Mouse (Mus musculus): Measurements from ENCODE around the gene Crocc2.

Crocc2 gene

DNA sequence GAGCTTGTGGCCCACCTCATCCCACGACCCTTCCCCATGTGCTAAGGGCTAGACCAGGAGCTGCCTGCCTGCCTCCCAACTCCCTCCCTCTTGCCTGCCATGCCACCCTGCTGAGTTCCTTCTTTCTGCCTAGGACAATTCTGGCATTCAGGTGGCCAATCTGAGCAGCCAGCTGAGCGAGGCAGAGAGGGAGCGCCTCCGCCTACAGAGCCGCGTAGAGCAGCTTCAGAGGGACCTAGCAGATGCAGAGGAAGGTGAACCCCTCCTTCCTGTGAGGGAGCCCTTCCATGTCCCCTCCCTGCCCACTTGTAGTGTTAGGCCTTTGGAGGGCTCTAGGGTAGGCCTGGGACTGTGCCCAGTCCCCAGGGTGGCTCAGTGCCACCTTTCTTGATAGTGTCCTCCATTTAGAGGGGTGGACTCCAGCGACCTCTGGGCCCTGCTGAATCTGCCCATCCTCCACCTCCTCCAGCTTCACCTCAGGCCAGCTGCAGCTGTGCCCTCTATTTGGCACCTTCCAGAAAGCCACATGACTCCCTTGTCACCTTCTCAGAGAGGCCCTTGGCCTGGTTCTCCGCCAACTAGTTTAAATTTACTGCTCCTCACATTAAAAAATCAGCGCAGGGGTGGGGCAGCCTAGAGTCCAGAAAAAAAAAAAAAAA is 48.4 kb downstream of the Crocc2 start:
- DNase-seq (ENCODE audit: low spot score): no peak

DNA sequence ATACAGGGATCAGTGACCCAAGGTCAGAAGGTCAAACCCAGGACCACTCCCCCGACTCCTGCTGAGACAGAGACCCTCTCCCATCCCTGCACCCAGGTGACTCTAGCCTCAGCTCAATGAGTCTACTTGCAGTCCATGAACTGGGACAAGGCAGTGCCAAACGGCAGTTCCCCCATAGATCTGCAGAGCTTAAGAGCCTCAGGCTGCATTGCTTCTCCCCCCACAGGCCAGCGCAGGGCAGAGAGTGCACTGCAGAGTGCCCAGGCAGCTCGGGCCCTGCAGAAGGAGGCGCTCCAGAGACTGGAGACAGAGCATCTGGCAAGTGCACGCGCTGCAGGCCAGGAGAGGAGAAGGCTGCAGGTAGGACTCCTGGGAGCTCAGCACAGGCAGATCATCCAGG is 49.0 kb downstream of the Crocc2 start:
- DNase-seq (ENCODE audit: low spot score): no peak

DNA sequence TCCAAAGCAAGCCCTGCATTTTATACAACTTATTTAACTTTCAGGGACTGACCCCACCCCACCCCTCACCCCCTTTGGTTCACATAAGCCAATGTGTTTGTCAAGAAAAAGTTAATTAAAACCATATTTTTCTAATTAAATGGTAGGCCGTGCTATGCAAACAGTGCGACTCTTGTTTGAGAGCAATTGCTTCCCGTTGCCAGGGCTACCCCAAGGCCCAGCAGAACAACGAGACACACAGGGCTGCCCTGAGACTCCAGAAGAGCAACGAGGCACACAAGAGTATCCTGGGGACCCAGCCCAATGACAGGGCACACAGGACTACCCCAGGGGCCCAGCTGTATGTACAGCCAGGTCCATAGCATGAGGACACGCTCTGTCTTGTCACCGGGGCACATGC is 52.3 kb downstream of the Crocc2 start:
- DNase-seq (ENCODE audit: low spot score): no peak

DNA sequence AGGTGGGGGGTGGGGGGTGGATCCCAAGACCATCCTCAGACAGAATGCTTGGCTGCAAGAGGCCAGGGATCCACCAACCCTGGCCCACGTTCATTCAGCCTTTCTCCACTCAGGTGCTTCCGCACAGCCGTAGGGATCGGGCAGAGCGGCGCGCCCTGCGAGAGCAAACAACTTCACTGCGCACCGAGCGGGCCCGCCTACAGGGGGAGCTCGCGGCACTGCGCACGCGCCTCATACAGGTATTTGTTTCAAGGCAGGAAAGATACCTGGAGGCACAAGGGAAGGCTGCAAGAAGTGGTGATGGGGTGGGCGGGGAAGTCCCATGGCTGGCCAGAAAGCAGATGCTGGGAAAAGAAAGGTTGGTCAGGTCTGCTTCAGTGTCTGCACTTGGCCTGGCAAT is 55.4 kb downstream of the Crocc2 start:
- DNase-seq (ENCODE audit: low spot score): no peak

DNA sequence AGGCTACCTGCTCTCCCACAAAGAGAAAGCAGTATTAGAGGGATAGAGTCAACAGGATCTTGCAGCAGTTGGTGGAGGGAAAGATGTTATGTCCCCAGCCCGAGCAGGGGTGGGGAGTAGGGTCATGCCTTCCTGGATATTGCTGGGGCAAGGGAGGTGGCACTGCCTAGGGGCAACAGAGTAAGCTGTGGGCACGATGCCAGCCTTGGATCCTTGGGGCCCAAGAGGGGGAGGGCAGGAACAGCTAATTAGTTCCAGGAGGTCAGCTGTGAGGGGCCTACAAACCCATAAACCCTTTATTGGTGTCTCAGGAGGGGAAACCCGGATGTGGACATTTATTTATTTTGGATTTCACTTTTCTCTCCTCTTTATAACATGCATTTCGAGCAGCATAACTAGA is 56.7 kb downstream of the Crocc2 start:
- DNase-seq (ENCODE audit: low spot score): no peak

DNA sequence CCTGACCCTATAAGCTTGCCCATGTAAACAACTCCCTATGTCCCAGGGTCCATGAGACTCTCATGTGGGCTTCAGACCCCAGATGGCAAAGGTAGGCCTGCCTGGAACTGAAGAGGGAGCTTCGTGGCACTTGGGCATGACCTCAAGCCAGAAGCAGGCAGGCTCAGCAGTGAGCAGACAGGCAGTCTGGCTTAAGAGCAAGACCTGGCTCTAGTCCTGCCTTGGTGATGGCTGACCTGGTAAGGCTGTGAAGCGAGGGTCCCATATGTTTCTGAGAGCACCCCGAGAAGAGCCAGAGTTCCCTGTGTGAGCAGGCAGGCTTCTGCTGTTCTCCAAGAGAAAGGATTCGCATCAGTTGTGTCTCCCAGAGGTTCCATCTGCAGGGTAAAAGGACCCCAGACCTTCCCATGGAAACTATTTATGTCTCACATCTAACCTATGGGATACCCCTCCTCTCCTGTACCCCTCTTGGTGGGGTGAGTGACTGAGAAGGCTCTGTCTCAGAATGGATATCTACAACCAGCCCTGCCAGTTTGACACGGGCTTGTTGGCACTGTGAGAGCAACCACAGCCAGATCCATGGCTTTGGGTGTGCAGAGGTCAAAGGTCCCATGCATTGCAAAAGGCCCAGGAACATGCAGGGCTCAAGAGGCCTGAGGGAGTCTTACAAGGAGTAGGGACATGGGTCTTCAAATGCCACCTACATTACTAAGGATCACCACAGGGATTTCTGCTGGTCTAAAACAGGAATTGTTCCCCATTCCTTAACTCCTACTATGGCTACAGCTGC is 57.4 kb downstream of the Crocc2 start:
- no peak for DNase-seq (ENCODE audit: low spot score)

DNA sequence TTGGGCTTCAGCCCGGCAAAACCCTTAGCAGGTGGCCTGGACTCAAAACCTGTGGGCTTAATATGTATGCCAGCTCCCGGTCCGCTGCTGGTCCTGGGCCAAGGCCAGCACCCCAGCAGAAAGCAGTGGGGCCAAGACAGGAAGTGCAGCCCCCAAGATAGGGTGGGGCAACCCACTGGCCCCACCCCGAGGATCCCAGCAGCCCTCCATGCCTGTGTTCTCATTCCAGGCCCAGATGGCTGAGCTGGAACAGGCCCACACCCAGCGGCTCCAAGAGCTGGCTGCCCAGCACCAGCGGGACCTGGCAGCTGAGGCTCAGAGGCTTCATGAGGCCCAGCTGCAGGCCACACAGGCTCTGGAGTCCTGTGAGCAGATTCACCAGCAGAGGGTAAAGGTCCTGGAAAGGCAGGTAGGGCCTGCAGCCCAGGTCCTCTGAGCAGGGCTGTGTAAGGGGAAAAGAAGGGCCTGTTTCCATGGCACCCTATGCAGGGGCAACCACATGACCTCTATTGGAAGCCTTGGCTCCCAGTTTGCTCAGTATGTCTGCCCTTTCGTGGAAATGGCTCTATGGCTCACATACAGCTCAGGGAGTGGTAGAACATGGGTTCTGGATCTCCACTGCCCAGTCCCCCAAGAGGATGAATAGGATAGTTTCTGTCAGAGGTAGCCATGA is 58.9 kb downstream of the Crocc2 start:
- DNase-seq (ENCODE audit: low spot score): no peak

DNA sequence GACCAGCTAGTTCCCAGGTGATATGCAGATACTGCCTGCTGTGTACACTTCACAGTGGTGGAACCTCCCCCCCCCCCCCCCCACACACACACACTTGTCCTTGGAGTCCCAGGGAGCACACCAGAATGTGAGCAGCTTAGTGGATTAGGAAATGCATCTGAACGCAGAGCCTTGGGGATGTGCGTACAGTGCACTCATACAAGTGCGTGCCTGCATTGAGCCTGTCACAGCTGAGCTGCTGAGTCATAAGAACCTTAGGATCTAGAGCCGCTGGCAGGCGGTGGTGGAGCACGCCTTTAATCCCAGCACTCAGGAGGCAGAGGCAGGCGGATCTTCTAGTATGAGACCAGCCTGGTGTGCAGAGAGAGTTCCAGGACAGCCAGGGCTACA is 59.4 kb downstream of the Crocc2 start:
- no peak for DNase-seq (ENCODE audit: low spot score)

DNA sequence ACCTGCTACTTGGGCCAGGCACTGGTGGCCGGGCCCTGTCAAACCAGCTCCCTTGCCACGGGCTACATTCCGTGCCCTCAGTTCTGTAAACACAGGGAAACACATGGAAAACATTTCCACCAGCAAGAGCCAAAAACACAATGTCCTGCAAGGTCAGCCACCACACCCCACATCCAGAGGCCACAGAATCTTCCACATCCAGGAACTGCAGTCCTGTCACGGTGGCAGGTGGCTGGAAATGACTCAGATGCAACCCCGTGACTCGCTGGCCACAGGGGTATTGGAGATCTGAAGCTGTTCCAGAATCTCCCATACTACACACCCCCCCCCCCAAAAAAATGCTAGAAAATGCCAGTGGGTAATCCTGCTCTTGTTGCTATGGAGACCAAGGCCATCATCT is 60.7 kb downstream of the Crocc2 start:
- DNase-seq (ENCODE audit: low spot score): no peak

DNA sequence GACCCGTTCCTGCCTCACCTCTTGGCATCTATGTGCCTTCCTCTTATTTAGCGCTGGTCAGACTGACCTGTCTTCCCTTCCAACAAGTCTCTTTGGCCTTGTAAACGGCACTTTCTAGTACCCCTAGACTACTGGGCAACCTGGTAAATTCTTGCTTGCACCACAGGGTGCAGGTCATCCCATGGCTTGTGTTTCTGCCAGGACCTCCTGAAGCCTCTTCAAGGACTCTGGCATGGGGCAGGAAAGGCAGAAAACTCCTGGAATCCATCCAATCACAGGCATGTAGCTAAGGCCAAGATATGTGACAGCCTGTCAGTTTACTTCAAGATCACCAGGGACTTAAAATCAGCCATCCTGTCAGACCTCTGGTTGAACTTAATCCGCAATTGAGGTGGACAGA is 61.1 kb downstream of the Crocc2 start:
- DNase-seq (ENCODE audit: low spot score): no peak

DNA sequence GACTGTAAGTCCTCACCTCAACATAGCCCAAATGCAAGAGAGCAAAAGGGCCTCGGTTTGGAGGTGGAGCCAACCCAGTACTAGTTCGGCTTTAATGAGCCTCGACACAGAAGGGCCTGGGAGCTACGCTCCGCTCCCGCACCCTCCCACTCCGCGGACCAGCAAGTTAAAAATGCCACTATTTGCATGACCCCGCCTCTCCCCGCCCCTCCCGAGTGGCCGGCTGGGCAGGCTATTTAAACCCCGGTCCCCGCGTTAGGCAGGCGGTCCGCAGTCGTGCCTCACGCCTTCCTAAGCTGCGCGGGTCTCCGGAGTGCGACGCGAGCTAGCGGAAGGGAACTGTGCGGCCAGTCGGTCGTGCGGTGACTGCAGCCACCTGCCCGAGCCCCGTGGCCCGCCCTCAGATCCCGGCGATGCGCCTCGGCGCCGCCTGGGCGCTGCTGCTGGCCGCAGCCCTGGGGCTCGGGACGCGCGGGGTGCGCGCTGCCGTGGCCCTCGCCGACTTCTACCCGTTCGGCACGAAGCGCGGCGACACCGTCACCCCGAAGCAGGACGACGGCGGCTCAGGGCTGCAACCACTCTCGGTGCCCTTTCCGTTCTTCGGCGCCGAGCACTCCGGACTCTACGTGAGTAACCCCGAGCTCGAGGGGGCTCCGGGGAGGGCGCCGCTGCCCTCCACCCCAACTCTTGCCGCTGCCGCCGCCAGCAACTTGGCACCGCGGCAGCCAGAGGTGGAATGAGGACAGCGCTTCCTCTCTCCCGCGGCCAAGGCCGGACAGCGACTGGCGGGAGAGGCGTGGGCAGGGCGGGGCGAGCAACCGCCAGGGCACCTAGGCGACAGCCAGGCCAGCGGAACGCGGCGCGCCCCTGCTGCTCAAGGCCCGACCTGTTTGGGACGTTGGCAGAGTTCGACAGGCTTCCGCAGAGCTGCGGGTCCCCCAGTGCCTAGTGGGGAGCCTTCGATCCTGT is 67.3 kb downstream of the Crocc2 start, which contains the start of gene Sned1:
TSS of gene Sned1 (plus strand) at position 266 of the 969 bp plus-strand sequence.
- peak; percentile 27 for DNase-seq (ENCODE audit: low spot score)

DNA sequence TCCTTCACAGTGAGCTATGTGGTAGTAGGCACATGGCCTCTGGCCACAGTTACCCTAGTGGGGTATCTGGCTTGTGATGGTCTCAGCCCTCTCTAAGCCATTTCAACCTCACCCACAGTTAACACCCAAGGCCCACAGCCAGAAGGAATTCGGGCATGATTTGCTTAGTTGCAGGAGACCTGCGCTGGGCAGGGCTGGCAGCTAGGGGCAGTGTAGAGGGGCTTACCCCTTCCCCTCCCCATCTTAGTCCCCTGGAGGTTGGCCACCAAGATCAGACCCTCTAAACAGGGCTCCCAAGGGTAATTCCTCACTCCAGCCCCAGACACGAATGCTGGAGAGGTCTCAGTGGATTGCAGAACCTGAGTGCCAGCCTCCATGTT is 68.0 kb downstream of the Crocc2 start:
- no peak for DNase-seq (ENCODE audit: low spot score)

DNA sequence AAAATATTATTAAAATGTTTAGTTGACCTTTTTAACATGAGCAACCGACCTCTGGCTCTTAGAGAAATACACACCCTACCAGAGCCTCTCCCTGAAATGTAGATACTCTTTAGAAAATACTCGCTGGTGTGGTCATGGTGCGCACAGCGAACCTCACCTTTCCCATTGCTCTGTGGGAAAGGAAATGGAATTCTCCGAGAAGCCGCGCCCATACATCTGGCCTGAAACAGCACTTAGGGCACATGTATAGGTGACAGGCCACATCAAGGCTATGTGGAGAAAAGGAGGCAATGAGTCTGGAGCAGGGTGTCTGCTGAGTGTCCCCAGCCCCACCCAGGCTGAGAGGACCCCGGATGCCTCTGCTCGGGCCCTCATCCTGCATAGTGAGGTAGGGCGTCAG is 69.2 kb downstream of the Crocc2 start:
- DNase-seq (ENCODE audit: low spot score): no peak

DNA sequence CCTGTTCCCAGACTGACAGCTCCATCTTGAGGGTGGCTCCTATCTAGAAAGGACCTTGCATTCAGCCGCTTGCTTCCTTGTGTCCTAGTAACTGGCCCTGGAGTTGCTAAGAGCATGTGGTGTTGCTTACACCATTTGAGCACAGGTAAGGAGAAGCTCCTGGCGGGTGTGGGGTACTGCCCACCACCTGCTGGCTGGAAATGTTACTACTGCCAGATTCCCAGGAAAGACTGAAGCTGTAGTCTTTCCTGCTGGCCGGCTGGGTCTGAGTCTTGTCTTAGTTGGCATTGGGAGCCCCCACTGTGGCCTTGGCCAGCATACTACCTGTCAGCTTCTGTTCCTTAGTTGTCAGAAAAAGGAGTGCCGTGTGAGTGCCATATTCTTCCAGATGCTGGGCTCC is 69.7 kb downstream of the Crocc2 start:
- DNase-seq (ENCODE audit: low spot score): no peak

DNA sequence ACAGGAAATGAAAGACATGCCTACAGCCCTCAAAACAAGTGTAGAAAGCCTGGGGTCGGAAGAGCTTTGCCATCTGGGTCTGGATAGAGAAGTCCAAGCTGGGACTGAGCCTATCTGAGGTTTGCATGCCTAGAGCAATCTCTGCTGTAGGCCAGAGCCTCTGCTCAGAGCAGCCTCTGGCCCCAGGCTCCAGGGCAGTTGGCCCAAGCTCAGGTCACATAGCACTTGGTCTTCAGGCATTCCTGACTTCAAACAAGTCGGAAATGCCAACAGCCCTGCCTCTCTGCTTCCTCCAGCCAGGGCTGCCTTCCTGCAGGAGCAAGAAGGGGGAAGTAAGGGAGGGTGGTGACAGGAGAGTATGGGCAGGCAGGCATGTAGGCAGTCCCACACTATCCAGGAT is 77.4 kb downstream of the Crocc2 start:
- DNase-seq (ENCODE audit: low spot score): no peak

DNA sequence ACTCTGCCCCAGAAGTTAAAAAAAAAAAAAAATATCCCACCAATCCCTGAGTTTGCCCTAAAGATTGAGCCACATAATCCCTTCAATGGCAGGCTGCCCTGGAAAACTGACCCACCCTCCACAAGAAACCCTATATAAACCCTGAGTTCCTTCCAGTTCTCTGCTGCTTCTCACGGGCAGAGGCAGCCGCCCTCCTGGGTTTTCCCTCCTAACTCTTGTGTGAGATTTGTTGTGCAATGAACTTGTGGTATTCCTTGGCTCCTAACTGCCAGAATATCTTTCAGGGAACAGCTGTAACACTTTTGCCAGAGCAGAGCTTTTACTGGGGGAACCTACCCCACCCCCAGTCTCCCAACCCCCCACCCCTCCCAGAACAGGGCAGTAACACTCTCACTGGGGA is 84.1 kb downstream of the Crocc2 start:
- no peak for DNase-seq (ENCODE audit: low spot score)

DNA sequence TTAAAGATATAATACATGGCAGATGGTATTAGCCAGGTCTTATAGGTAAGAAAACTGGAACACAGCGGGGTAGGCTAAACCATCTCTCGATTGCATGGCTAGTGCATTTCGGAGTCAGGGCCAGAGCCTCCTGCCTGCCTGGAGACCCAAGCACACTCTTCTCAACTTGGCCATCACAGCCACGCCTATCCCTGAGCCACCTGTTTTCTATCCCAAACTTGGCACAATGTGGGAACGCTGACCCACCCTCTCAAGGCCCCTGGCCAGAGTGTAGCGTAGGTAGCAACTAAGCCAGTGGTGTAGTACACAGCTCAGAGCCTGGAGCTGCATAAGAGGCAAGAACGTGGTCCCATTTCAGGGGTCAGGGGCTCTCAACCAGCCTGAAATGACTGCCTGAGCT is 87.2 kb downstream of the Crocc2 start:
- DNase-seq (ENCODE audit: low spot score): no peak

DNA sequence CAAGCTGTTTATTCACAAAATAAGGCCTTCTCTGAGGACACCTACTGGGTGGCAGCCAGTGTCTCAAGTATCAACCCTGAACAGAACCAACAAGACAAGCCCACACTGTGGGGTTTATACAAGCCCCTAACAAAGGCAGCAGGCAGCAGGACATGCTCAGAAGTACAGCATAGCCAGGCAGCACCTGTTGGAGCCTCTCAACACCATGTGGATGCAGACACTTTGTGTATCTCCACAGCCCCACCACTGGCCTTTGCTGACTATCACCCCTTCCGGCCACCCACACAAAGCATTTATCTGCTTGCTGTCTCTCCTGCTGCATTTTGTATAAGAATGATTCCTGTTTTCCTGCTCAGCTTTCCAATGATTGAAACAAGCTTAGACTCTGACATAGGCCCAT is 89.0 kb downstream of the Crocc2 start:
- DNase-seq (ENCODE audit: low spot score): no peak

DNA sequence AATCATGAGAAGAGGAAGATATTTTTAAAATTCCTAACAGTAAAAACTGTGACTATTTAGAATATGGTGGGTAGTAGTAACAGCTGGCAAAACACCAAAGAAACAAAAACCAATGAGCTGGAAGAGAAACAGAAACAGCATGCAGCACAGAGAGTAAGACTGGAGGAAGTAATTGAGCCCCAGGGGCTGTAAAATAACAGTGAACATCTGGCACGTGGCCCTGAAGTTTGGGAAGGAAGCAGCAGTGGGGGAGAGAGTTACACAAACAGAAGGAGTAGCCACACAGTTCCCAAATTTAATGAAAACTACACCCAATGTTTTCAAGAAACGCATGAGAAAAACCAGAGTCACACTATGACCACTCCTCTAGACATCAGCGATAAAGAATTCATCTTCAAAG is 98.7 kb downstream of the Crocc2 start:
- no peak for DNase-seq (ENCODE audit: low spot score)

DNA sequence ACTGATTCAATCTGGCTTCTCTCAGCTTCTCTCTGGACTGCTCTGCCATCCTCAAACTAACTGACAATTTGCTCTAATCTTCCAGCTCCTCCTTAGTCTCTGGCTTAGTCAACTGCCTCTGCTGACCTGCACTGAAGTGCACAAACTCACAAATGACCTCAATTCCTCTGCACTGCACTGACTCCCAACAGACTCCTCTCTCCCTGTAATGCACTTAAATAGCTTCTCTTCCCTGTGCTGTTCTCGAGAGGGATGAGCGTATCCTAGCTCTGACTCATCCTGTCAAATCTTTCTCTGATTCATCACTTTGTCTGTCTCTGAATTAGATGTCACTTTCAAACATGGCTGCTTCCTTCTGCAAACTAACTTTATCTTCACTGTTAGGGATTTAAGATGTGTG is 99.7 kb downstream of the Crocc2 start:
- DNase-seq (ENCODE audit: low spot score): no peak

DNA sequence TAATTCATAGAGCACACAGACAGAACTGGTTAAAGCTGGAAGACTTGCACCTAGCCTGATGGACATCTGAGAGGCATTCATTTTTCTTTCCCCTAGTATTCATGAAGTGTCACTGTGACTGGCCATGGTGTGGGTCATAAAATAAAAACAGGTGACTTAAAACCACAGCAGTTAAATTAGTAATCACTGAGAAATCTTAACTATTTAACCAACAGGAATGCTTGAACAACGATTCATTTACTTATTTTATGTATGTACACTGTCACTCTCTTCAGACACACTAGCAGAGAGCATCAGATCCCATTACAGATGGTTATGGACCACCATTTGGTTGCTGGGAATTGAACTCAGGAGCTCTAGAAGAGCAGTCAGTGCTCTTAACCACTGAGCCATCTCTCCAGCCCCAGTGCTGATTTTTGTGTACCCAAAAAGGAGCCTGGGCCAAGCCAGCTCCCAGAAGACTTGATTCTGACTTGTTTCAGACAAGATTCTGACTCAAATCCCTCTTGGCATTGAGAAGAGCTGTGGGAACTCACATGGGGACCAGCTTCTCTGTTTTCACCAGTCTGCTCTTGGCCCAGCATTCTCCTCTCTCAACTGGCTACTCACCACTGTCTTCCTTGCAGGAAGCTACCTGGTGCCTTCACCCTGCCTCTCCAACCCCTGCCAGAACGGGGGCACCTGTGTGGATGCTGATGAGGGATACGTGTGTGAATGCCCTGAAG is 102.2 kb downstream of the Crocc2 start:
- no peak for DNase-seq (ENCODE audit: low spot score)

DNA sequence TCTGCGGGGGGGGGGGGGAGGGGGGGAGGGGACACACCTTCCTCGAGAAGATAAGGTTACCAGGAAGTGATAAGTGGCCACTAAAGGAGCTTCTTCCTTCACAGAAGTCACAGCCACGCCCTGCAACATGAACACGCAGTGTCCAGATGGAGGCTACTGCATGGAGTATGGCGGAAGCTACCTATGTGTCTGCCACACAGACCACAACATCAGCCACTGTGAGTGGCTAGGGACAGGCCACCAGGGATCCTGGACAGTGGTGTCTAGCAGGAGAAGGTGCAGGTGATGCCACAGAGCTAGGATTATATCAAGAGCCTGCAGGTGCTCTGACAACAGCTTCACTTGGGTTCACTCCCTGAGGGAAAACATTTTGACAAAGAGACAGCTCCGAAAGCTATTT is 103.2 kb downstream of the Crocc2 start:
- DNase-seq (ENCODE audit: low spot score): no peak
